Mouse (Mus musculus) liver, adult 2 months (tissue): ENCODE measurements around the gene Cdkl1. TPM values are rescaled to one million over a fixed set of nuclear protein-coding genes. Genes with fewer than 3 reads are reported as not detected.
A peak's percentile ranks its signal among the peaks of the same experiment; 100 is the strongest.

Experiments used
- DNase-seq: peaks from one replicate; pipeline ENCODE4 v3.0.0-alpha.2; 2011; ENCODE audit warnings: low read depth, low spot score; ENCODE audit errors: extremely low read depth
- H3K27ac ChIP-seq: fragments of 200-500 bp; replicated peaks from 2 replicates; pipeline ENCODE4 v1.5.1; 2012; ENCODE audit warnings: low read depth, mild to moderate bottlenecking, control low read depth, inconsistent platforms, low read length; ENCODE audit not compliant: insufficient read depth
- H3K27me3 ChIP-seq: fragments of 200-500 bp; 2 replicates; pipeline ENCODE4 v1.6.1; 2012; ENCODE audit warnings: mild to moderate bottlenecking, moderate library complexity, low read length, inconsistent platforms; ENCODE audit not compliant: control insufficient read depth, insufficient read depth
- H3K36me3 ChIP-seq: fragments of 200-500 bp; 2 replicates; pipeline ENCODE4 v1.6.1; 2012; ENCODE audit warnings: low read length, inconsistent platforms; ENCODE audit not compliant: control insufficient read depth, insufficient read depth
- H3K4me1 ChIP-seq: fragments of 200-500 bp; 2 replicates; pipeline ENCODE4 v1.6.1; 2011; ENCODE audit warnings: low read length; ENCODE audit not compliant: control insufficient read depth, insufficient read depth
- H3K4me3 ChIP-seq: fragments of 200-500 bp; 2 replicates; pipeline ENCODE4 v1.5.1; 2011; ENCODE audit warnings: low read depth, mild to moderate bottlenecking, control low read depth, low read length, moderate library complexity; ENCODE audit not compliant: insufficient read depth
- H3K79me2 ChIP-seq: fragments of 200-500 bp; 2 replicates; pipeline ENCODE4 v1.6.1; 2012; ENCODE audit warnings: inconsistent platforms, mild to moderate bottlenecking, low read length, moderate library complexity; ENCODE audit not compliant: control insufficient read depth, insufficient read depth
- H3K9ac ChIP-seq: fragments of 200-500 bp; 2 replicates; pipeline ENCODE4 v1.6.1; 2012; ENCODE audit warnings: low read depth, mild to moderate bottlenecking, control low read depth, inconsistent platforms, low read length
- CTCF ChIP-seq: fragments of 200-500 bp; IDR thresholded peaks from 2 replicates; pipeline ENCODE4 v1.5.1; 2011; ENCODE audit warnings: low read depth, low read length, control low read depth
- POLR2A ChIP-seq: fragments of 200-500 bp; IDR thresholded peaks from 2 replicates; pipeline ENCODE4 v1.6.1; 2011; ENCODE audit warnings: low read length, control low read depth; ENCODE audit not compliant: insufficient read depth; ENCODE audit errors: extremely low read depth
- WGBS: fragments of 180-500 bp; shearing (Covaris S2); methylation state at CpG from one replicate; pipeline ENCODE4 v1.1.7; 2018; 5-methylcytosine and 5-hydroxymethylcytosine counted together
- polyA plus RNA-seq: library from polyadenylated mRNA; depleted of rRNA; stranded (reverse); fragments of >200 nt; gene quantifications from 2 replicates; pipeline ENCODE4 v1.2.3, GENCODE M21; 2012; rRNA removed
- total RNA-seq: library from RNA; depleted of rRNA; stranded (reverse); fragments of >200 nt; gene quantifications from 2 replicates; pipeline ENCODE4 v1.2.3, GENCODE M21; 2014; rRNA removed

Cdkl1 gene
- total and polyA plus RNA-seq, 2 experiments = 0.05 to 0.28 TPM

DNA sequence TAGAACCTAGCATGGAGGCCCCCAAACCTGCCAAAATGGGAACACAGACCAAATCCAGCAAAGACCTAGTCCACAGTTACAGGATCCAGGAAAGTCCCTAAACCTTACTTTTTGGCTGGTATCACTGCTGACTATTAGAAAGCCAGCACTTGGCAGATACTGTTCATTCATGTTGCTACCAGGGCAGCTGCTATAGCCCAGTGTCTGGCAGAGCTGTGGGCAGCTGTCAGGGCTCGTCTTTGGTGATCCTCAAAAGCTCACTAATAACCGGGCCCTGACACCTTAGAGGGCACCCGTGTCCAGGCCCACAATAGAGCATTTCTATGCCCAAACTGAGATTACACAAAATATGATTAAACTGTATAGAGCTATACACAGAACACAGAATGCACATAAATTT, 68.2 kb downstream of the Cdkl1 start:
- DNase-seq = peak; percentile 24
- TF ChIP-seq CTCF = no peak
- H3K9ac ChIP-seq = no peak overlapping the region
- WGBS = 70% methylated on average over 3 of the region's 3 CpGs
- H3K79me2 ChIP-seq = peaks cover 14% of the 10 kb centered on the region; the same call in 1 of the 2 replicates
- H3K27me3 ChIP-seq = no peaks in the 10 kb centered on the region
- no peak overlapping the region for H3K4me3 ChIP-seq
- peaks cover 11% of the 10 kb centered on the region; the same call in 1 of the 2 replicates for H3K36me3 ChIP-seq
- no peak overlapping the region for H3K27ac ChIP-seq
- H3K4me1 ChIP-seq = peaks cover 13% of the 10 kb centered on the region

DNA sequence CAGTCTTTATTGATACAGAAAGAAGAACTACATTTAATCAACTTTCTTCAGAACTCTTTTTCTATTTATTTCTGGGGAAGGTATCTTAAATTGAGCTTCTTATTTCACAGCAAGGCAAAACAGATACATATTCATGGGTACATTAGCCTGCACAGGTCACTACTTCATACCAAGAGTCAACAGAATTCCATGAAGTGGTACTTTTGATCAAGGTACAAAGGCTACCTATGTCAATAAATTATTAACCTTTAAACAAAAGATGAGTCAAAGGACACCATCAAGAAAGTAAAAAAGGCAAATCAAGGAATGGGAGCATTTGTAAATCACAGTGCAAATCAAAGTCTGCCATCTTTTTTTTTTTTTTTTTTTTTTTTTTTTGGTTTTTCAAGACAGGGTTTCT, 77.4 kb downstream of the Cdkl1 start:
- H3K36me3 ChIP-seq = peaks cover 15% of the 10 kb centered on the region

DNA sequence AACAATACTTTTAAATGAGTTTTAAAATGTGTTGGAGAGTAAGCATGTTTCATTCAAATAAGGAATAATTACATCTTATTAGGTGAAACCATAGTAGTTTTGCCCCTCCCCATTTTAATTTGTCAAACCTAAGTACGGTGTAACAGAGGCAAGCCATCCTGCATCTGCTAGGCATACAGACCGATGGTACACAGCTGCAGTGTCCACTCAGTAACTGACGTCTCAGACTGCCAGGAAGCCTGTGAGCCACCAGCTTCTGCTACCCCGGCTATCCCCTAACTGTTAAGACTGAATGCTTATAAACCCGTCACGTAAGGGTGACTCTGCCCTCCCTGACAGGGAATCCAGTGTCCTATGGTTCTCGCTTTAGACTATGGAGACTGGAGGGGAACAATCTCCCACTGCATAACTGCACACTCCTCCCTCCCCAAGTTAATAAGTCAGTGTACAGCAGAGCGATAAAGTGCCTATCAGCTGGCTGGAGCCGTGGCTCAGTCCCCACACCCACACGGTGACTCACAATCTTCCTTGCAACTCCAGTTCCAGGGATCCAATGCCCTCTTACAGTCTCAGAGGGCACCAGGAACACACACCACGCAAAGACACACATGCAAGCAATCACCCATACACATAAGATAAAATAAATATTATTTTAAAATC, 86.1 kb downstream of the Cdkl1 start:
- Histone ChIP-seq H3K36me3 (peaks cover 27% of the 10 kb centered on the region), H3K9ac (no peak overlapping the region), H3K4me1 (no peaks in the 10 kb centered on the region), H3K27ac (no peak overlapping the region), H3K27me3 (no peaks in the 10 kb centered on the region), H3K4me3 (no peak overlapping the region), H3K79me2 (peaks cover 3% of the 10 kb centered on the region; the same call in 1 of the 2 replicates)
- no peak for TF ChIP-seq POLR2A
- TF ChIP-seq CTCF = no peak
- DNase-seq = no peak
- WGBS = 79% methylated on average over 11 of the region's 11 CpGs

More for the DNA sequence above, 77.4 kb downstream of the Cdkl1 start:
- TF ChIP-seq CTCF = no peak
- no peak for TF ChIP-seq POLR2A
- Histone ChIP-seq H3K27ac (peak overlapping the region; percentile 74), H3K27me3 (no peaks in the 10 kb centered on the region), H3K9ac (no peak overlapping the region), H3K79me2 (peaks cover 9% of the 10 kb centered on the region; the same call in 1 of the 2 replicates), H3K4me3 (no peak overlapping the region), H3K4me1 (peaks cover 2% of the 10 kb centered on the region; the same call in 1 of the 2 replicates)
- DNase-seq = peak; percentile 97

DNA sequence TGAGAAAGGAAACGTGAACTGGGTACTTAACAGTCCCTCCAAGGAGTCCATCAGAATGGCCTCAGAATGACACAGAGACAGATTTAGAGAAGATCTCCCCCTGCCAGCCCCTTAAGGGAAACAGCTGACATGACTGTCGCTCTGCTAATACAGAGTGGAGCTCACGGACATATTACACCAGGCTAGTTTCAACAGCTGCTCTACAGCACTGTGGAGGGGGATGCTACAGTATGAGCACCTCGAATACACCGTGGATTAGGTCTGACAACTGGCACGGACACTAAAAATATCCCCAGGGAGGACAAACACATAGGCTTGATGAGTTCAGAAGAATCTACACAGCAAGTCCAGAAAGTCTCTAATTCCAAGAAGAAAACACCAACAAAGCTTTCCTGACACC, 92.7 kb downstream of the Cdkl1 start:
- no peak overlapping the region for H3K4me3 ChIP-seq
- no peaks in the 10 kb centered on the region for H3K27me3 ChIP-seq
- peaks cover 28% of the 10 kb centered on the region for H3K36me3 ChIP-seq
- H3K79me2 ChIP-seq = no peaks in the 10 kb centered on the region; the same call in 1 of the 2 replicates
- no peak for TF ChIP-seq CTCF
- no peak for TF ChIP-seq POLR2A
- no peak for DNase-seq
- H3K27ac ChIP-seq = no peak overlapping the region
- H3K9ac ChIP-seq = no peak overlapping the region
- peaks cover 3% of the 10 kb centered on the region; the same call in 1 of the 2 replicates for H3K4me1 ChIP-seq
- WGBS = 93% methylated on average over 6 of the region's 6 CpGs

Other genes starting within 250 kb of the Cdkl1 start
- gene Vcpkmt, start 208.2 kb downstream of the Cdkl1 start, total RNA-seq = 2.2 and 3.0 TPM in 2 replicates
- gene Vcpkmt, start 208.2 kb downstream of the Cdkl1 start, polyA plus RNA-seq = 2.6 and 2.9 TPM in 2 replicates
- 11.1 and 11.9 TPM in 2 replicates for gene Sos2, start 109.4 kb downstream of the Cdkl1 start, total RNA-seq
- 5.5 and 7.3 TPM in 2 replicates for gene Sos2, start 109.4 kb downstream of the Cdkl1 start, polyA plus RNA-seq
- gene L2hgdh, start 66.4 kb downstream of the Cdkl1 start, total RNA-seq = 38.9 and 41.5 TPM in 2 replicates
- 17.9 and 19.6 TPM in 2 replicates for gene L2hgdh, start 66.4 kb downstream of the Cdkl1 start, polyA plus RNA-seq
- gene Atp5s, start 66.3 kb downstream of the Cdkl1 start, total RNA-seq = 6.2 and 8.6 TPM in 2 replicates
- gene Atp5s, start 66.3 kb downstream of the Cdkl1 start, polyA plus RNA-seq = 9.0 and 9.9 TPM in 2 replicates
- gene Atl1, start 101.3 kb upstream of the Cdkl1 start, total RNA-seq = 1.5 and 1.7 TPM in 2 replicates
- 0.40 and 0.62 TPM in 2 replicates for gene Atl1, start 101.3 kb upstream of the Cdkl1 start, polyA plus RNA-seq
- gene Map4k5, start 101.9 kb upstream of the Cdkl1 start, total RNA-seq = 15.6 and 16.2 TPM in 2 replicates
- gene Map4k5, start 101.9 kb upstream of the Cdkl1 start, polyA plus RNA-seq = 1.8 and 3.6 TPM in 2 replicates
- 10.1 and 11.4 TPM in 2 replicates for gene Sav1, start 195.7 kb upstream of the Cdkl1 start, total RNA-seq
- 4.4 and 5.4 TPM in 2 replicates for gene Sav1, start 195.7 kb upstream of the Cdkl1 start, polyA plus RNA-seq